Mouse (Mus musculus): ENCODE data around the gene Trpm1.

Trpm1 gene

GRCm38 (mm10) chr7:64163890-64164289 is 10.3 kb downstream of the Trpm1 start:
- no peak for DNase-seq (ENCODE audit: low spot score in 2 of 2)

GRCm38 (mm10) chr7:64164997-64165396 is 11.4 kb downstream of the Trpm1 start:
- no peak for DNase-seq (ENCODE audit: low spot score in 2 of 2)

GRCm38 (mm10) chr7:64166025-64166424 is 12.4 kb downstream of the Trpm1 start:
- no peak for DNase-seq (ENCODE audit: low spot score in 2 of 2)

- no peak for DNase-seq (ENCODE audit: low spot score in 2 of 2)
These were observed 13.1 kb downstream of the Trpm1 start for GRCm38 (mm10) chr7:64166724-64167123.

DNA sequence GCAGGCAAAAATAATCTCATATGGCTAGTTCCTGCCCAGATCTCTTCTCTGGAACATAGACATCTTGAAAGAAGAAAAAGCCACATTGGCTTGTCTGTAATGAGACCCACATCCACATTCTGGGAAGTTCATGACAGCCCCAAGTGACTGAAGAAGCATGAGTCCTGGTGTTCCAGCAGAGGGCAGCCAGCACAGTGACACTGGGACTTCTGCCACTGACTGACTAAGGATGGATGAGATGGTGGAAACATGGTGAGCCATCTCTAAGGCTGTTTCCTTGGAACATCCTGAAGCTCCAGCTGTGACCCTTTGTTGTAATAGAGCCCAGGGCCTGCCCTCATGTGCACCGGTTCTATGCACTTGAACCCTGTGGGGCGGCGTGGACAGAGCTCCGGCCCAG is 25.7 kb downstream of the Trpm1 start:
- no peak for DNase-seq (ENCODE audit: low spot score in 2 of 2)

- DNase-seq (ENCODE audit: low spot score in 2 of 2): no peak
These were observed 31.7 kb downstream of the Trpm1 start for GRCm38 (mm10) chr7:64185203-64185931.

- DNase-seq (ENCODE audit: low spot score in 2 of 2): no peak
These were observed 32.3 kb downstream of the Trpm1 start for GRCm38 (mm10) chr7:64185932-64186312.

GRCm38 (mm10) chr7:64192261-64192943 is 38.8 kb downstream of the Trpm1 start:
- DNase-seq (ENCODE audit: low spot score in 2 of 2): no peak

- DNase-seq (ENCODE audit: low spot score in 2 of 2): no peak
These were observed 39.8 kb downstream of the Trpm1 start for GRCm38 (mm10) chr7:64193476-64193875.

DNA sequence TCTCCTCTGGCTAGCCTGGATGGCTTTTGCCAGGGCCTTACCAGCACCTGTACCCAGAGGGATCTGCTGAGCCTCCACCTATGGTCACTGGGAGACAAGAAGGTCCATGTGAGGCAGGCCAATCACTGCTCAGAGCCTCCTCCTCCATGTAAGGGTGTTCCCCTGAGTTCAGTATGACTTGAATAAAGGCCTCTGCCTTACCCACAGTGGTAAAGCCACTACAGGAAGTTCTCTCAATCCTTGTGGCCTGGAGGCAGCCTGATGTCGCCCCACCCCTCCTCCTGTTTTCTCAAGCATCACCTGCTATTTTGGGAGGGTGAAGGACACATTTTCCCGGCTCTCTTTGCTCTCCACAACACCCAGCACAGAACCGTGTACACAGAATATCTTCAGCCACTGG is 42.5 kb downstream of the Trpm1 start:
- DNase-seq (ENCODE audit: low spot score in 2 of 2): no peak

- no peak for DNase-seq (ENCODE audit: low spot score in 2 of 2)
These were observed 55.1 kb downstream of the Trpm1 start for GRCm38 (mm10) chr7:64208700-64209099.

GRCm38 (mm10) chr7:64212870-64213269 is 59.2 kb downstream of the Trpm1 start:
- DNase-seq (ENCODE audit: low spot score in 2 of 2): no peak

DNA sequence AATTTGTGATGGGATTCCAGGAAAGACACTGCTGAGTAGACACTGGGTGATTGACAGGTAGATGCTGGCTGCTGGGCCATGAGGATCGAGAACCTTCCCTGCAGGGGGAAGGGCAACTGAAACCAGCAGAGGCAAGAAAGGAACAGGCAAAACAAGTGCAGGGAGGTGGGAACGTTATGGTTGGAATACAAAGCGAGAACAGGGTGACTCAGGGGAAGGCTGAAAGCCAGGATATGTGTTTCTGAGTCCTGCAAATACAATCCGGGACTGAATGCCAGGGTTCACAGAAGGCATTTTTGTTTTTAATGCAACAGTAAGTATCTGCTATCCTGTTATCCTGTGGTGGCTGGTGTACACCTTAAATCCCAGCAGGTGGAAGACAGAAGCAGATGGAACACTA is 60.4 kb downstream of the Trpm1 start:
- no peak for DNase-seq (ENCODE audit: low spot score in 2 of 2)

GRCm38 (mm10) chr7:64215613-64216012 is 62.0 kb downstream of the Trpm1 start:
- DNase-seq (ENCODE audit: low spot score in 2 of 2): no peak

- DNase-seq (ENCODE audit: low spot score in 2 of 2): no peak
These were observed 63.8 kb downstream of the Trpm1 start for GRCm38 (mm10) chr7:64217428-64217827.

GRCm38 (mm10) chr7:64219765-64220164 is 66.1 kb downstream of the Trpm1 start:
- no peak for DNase-seq (ENCODE audit: low spot score in 2 of 2)

DNA sequence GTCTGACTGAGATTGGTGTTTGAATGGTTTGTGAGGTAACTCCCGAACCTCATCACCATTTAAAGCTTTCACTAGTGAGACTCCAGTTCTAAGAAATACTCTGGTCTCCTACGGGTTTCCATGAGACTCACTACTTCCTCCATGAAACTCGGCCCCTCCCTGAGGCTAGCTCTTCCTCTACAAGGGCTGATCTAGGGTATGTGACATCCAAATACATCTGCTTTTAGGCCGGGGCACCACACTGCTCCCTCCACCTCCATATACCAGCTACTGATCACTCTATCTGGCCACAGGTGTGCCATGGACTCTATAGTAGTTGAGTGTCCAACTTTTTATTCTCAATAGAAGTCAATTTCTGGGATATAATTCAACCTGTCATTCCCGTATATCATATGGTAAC is 69.6 kb downstream of the Trpm1 start:
- no peak for DNase-seq (ENCODE audit: low spot score in 2 of 2)

GRCm38 (mm10) chr7:64226339-64227194 is 72.9 kb downstream of the Trpm1 start:
- DNase-seq (ENCODE audit: low spot score in 2 of 2): no peak

GRCm38 (mm10) chr7:64227586-64227985 is 74.0 kb downstream of the Trpm1 start:
- no peak for DNase-seq (ENCODE audit: low spot score in 2 of 2)

GRCm38 (mm10) chr7:64228300-64228699 is 74.7 kb downstream of the Trpm1 start:
- no peak for DNase-seq (ENCODE audit: low spot score in 2 of 2)

- DNase-seq (ENCODE audit: low spot score in 2 of 2): no peak
These were observed 76.3 kb downstream of the Trpm1 start for GRCm38 (mm10) chr7:64229911-64230310.

DNA sequence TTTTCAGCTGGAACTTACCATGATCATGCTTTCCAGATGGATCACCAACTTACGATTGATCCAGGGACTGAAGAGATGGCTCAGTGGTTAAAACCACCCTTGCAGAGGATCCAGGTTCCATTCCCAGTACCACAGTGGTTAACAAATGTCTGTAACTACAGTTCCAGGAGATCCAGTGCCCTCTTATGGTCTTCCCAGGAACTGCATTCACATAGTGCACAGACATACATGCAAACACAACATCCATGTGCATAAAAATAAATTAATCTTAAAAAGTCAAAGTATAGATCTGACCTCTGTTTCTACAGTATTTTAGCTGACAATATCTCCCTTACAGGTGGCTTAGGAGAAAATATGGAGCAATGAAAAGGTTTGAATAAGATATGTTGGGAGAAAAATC is 77.4 kb downstream of the Trpm1 start:
- no peak for DNase-seq (ENCODE audit: low spot score in 2 of 2)

- no peak for DNase-seq (ENCODE audit: low spot score in 2 of 2)
These were observed 78.4 kb downstream of the Trpm1 start for GRCm38 (mm10) chr7:64231996-64232395.

Measured in frontal cortex, postnatal 25 days (tissue).